Mouse (Mus musculus) regulatory T cell (primary cell): ENCODE results near the gene Gm2696.

Experiments
- in situ Hi-C: fragments of 300-600 bp; cut with MboI, MseI; formaldehyde crosslinking; loops from one replicate; pipeline ENCODE4 v1.15.1; 2025; ENCODE audit warnings: high pct_unique_total_duplicates

The Gm2696 gene

DNA sequence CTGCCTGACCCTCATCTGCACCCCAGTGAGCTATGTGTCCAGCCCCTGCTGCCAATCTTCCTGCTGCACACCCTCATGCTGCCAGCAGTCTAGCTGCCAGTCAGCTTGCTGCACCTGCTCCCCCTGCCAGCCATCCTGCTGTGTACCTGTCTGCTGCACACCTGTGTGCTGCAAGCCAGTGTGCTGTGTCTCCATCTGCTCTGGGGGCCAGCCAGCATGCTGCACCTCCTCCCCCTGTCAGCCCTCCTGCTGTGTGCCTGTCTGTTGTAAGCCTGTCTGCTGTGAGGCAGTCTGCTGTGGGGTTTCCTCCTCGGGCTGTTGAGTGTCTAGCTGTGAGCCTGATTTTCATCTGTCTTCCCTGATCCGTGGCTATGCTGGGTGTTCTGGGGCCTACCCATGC is 32.5 kb downstream of the Gm2696 start:
- in situ Hi-C loops: no loop called here

DNA sequence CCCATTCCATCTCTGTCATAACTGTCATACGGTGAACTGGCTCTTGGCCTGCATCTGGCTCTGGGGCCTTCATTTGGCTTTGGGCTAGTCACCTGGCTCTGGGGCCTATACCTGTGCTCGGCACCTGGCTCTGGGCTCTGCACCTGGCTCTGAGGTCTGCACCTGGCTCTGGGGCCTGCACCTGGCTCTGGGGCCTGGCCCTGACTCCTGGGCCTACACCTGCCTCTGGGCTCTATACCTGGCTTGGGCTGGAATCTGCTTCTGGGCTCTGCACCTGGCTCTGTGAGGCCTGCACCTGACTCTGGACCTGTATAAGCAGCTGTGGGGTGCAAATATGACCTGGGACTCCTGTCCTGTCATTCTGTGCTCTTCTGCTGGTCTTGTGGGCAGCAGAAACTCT is 33.1 kb downstream of the Gm2696 start:
- in situ Hi-C loops: no loop called here

DNA sequence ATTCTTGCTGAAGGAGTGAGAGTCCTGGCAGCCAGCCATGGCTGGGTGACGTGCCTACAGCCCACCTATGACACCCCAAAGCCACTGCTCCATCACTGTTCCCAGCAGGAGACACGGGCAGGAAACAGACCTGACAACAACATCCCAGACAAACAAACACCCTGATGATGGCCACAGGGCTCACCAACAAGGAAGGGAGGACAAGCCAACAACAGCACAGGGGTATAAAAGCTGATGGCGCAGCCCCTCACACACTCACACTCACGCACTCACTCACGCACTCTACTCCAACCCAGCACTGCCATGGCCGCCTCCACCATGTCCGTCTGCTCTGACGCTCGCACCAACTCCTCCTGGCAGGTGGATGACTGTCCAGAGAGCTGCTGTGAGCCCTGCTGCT is 38.1 kb downstream of the Gm2696 start, which contains the start of gene Gm10318:
TSS of gene Gm10318 (plus strand) at position 301 of the 400 bp plus-strand sequence.
- in situ Hi-C loops: no loop called here

DNA sequence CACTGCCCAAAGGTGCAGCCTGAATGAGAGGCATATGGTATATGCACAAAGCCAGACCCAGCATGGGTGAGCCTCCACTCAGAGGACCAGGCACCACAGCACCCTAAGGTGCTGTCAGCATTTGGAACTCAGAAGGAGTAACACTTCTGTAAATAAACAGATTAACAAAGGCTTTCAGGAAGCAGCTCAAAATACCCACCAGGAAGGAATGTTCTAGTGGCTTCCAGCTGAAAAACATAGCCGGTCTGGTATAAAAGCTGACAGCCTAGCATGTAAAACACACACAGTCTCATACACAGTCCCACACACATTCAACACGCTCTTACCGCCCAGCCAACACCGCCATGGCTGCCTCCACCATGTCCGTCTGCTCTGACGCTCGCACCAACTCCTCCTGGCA is 47.2 kb downstream of the Gm2696 start, which contains the start of gene Gm3285:
TSS of gene Gm3285 (plus strand) at position 301 of the 400 bp plus-strand sequence.
- in situ Hi-C loops: no loop called here

DNA sequence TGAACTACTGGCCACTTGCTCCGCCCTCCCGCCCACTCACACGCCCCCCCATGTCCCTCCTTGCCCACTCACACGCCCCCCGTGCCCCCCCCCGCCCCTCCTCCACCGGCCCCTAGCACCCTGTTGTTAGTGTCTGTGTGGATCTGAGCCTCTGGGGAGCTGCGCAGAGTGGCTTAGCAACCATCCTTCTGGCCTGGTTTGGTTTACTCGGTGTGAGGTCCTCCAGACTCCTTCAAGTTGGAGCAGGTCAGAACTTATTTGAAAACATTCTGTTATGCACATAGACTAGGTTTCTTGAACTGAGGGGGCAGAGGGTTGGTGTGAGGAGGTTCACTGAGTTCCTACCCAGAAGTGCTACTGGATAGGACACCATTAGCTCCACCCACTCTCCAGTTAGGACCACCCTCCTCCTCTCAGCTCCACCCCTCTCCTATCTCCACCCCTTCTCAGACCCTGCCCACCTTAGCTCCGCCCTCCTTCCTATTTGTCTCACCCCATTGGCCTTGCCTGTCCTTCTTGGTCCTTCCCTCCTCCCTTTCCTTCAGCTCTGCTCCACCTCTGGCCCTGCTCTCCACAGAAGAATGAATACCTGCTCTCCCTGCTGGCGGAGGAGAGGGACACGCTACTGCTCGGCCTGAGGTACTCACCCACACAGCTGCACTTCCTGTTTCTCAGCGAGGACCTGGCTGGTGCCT is 49.7 kb downstream of the Gm2696 start:
- in situ Hi-C loops: no loop called here

DNA sequence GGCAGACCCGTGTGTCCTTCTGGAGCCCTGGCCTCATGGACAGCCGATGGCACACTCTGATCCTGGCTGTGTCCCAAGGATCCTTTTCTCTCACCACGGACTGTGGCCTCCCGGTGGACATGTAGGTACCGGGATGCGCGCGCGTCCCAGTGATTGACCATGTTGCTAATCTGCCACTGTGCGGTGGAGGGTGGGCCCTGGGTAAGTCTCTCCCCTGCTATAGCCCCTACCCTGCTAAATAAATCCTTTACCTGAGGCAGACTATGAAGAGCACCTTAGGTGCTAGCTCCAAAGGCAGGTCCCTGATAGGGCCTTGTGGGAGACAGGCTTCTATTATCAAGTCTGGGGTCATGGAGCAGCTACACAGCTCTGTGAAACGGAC is 50.3 kb downstream of the Gm2696 start:
- in situ Hi-C loops: no loop called here

DNA sequence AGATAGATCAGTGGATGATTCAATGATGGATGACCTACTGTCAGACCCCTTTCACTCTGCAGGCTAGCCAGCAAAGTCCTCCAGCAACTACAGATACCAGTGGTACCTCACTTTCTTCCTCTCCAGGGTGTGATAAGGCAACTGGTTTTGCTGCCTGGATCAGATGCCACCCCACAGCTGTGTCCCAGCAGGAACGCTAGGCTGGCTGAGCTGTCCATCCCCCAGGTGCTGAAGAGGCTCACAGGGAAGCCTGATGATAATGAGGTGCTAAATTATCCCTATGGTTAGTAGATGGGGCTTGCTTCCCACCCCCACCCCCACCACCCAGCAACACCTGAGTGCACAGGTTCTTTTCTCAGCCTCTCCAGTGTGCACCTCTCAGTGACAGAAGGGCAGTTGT is 53.1 kb downstream of the Gm2696 start:
- in situ Hi-C loops: no loop called here

DNA sequence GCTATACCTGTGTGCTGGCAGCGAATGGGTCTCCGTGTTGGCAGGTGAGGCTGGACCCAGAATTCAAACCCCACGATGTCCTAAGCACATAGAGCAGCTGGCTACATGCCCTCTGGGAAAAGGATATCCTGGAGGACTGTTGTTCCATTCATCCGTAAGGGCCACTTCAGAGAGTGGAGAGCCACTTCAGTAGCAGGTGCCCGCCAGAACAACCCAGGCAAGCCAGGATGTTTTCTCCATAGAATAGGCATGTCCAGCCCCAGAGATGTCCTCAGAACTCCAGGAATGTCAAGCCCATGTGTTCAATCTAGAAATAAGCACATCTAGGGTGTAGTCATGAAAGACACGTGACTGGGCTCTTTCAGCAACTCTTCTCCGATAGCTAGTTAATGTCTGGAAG is 55.2 kb downstream of the Gm2696 start:
- in situ Hi-C loops: no loop called here

DNA sequence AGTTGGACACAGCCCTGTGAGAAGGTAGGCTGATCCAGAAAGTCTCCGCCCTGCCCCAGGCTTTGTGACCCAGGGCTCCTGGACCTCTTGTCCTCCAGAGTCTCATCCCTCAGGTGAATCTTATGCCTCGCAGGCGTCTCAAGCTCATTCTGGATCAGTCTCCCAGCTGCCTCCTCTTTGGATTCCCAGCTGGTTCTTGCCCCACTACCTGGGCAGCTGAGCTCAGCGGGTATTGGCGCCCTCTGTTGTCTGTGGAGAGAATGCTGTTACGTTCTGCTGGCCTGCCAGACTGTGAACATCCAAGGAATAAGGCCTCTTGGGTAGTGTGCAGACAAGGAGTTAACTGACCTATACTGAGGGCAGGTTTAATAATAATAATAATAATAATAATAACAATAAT is 64.5 kb downstream of the Gm2696 start:
- in situ Hi-C loops: no loop called here

DNA sequence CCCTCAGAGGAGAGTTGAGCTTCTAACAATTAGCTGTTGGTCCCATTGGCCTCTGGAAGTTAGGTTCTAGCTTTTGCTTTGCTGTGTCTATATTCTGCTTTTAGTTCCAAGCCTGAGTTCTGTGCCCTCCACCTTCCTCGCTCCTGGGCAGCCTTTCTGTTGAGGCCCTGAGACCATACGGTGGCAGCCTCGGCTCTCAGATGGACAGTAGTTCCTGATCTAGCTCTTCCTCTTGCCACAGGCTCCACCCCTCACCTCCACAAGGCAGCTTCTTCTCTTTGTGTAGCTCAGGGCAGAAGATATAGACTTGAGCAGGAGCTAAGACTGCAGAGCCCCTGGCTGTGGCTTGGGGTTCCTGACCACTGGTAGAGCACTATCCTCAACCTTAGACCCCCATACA is 65.8 kb downstream of the Gm2696 start:
- in situ Hi-C loops: no loop called here

DNA sequence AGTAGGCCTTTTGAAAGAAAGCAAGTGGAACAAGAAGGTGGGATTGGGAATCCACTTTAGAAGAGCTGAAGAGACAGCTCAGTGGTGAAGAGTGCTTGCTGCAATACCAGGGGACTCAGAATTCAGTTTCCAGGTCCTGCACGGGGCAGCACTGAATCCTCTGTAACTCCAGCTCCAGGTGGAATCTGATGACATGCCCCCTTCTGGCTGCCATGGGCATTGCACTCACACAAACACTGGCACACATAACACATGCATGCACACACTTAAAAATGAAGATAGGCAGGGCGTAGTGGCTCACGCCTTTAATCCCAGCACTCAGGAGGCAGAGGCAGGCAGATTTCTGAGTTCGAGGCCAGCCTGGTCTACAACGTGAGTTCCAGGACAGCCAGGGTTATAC is 68.1 kb downstream of the Gm2696 start:
- in situ Hi-C loops: no loop called here
